Mouse (Mus musculus): Measurements from ENCODE around the gene Shroom1.

- TF ChIP-seq CTCF (IDR thresholded peaks at IDR 0.05; ENCODE audit: borderline replicate concordance, insufficient read depth, low read length) (no peak), POLR2A (IDR thresholded peaks at IDR 0.05; ENCODE audit: low read depth, low read length) (no peak)
Measured at GRCm38 (mm10) chr11:53448529-53448928, 8.5 kb upstream of the Shroom1 start.
